Mouse (Mus musculus) limb, embryonic 13.5 days (tissue): ENCODE measurements at regions not wholly inside any gene's neighbourhood (a gene's known extent, or its start where the extent isn't known, plus 50 kb on each side); places are given as distances from the start of the nearest gene placed in this dataset.
A peak's percentile ranks its signal among the peaks of the same experiment; 100 is the strongest.

Experiments
- ATAC-seq: fragments of 200-750 bp; cut with Nextera tagmentation; 2 replicates; pipeline ENCODE4 v1.8.0; 2017; ENCODE audit warnings: low read depth, moderate number of reproducible peaks, moderate TSS enrichment; ENCODE audit not compliant: low FRiP score
- H3K27ac ChIP-seq: fragments of 300-500 bp; sonication (generic); 2 replicates; pipeline ENCODE4 v1.5.1; 2015; ENCODE audit warnings: inconsistent platforms, mild to moderate bottlenecking, moderate library complexity
- H3K27me3 ChIP-seq: fragments of 300-500 bp; sonication (generic); 2 replicates; pipeline ENCODE4 v1.6.1; 2015; ENCODE audit warnings: mild to moderate bottlenecking, inconsistent platforms
- H3K36me3 ChIP-seq: fragments of 300-500 bp; sonication (generic); 2 replicates; pipeline ENCODE4 v1.6.1; 2015; ENCODE audit warnings: inconsistent platforms, mild to moderate bottlenecking, moderate library complexity
- H3K4me1 ChIP-seq: fragments of 300-500 bp; sonication (generic); 2 replicates; pipeline ENCODE4 v1.6.1; 2015; ENCODE audit warnings: inconsistent platforms
- H3K4me2 ChIP-seq: fragments of 300-500 bp; sonication (generic); replicated peaks from 2 replicates; pipeline ENCODE4 v1.6.1; 2015; ENCODE audit warnings: inconsistent platforms, mild to moderate bottlenecking, moderate library complexity
- H3K4me3 ChIP-seq: fragments of 300-500 bp; sonication (generic); 2 replicates; pipeline ENCODE4 v1.5.1; 2015; ENCODE audit warnings: moderate library complexity, mild to moderate bottlenecking, inconsistent platforms
- H3K9ac ChIP-seq: fragments of 300-500 bp; sonication (generic); 2 replicates; pipeline ENCODE4 v1.6.1; 2015; ENCODE audit warnings: mild to moderate bottlenecking, inconsistent platforms
- H3K9me3 ChIP-seq: fragments of 300-500 bp; sonication (generic); 2 replicates; pipeline ENCODE4 v1.6.1; 2016; ENCODE audit warnings: inconsistent platforms
- WGBS: fragments of 180-500 bp; shearing (Covaris S2); methylation state at CpG from one replicate; pipeline ENCODE4 v1.1.7; 2015; 5-methylcytosine and 5-hydroxymethylcytosine counted together

- 30% methylated on average over 12 of the region's 12 CpGs for WGBS
- Histone ChIP-seq H3K4me2 (no peak overlapping the region), H3K36me3 (no peaks in the 10 kb centered on the region), H3K4me1 (peaks cover 29% of the 10 kb centered on the region), H3K27ac (peak overlapping the region; percentile 39; the same call in 1 of the 2 replicates), H3K4me3 (no peak overlapping the region), H3K9ac (no peak overlapping the region), H3K9me3 (no peaks in the 10 kb centered on the region), H3K27me3 (no peaks in the 10 kb centered on the region)
- peak; percentile 75 for ATAC-seq
These were observed 106.7 kb upstream of the Lrig1 start for GRCm38 (mm10) chr6:94806481-94807160.

- WGBS: 16% methylated on average over 6 of the region's 6 CpGs
- Histone ChIP-seq H3K4me1 (peaks cover 36% of the 10 kb centered on the region), H3K4me3 (no peak overlapping the region), H3K4me2 (0 out of 2 replicates have a peak overlapping the region, but pooled peaks have one; percentile 19), H3K27me3 (no peaks in the 10 kb centered on the region), H3K9ac (no peak overlapping the region), H3K27ac (no peak overlapping the region), H3K36me3 (no peaks in the 10 kb centered on the region), H3K9me3 (no peaks in the 10 kb centered on the region)
- ATAC-seq: peak; percentile 46; the same call in 1 of the 2 replicates
These were observed 105.7 kb upstream of the Lrig1 start for GRCm38 (mm10) chr6:94805685-94806084.

GRCm38 (mm10) chr6:94804284-94804815, 104.4 kb upstream of the Lrig1 start:
- no peaks in the 10 kb centered on the region for H3K27me3 ChIP-seq
- H3K9me3 ChIP-seq: no peaks in the 10 kb centered on the region
- H3K9ac ChIP-seq: no peak overlapping the region
- H3K4me2 ChIP-seq: no peak overlapping the region
- no peaks in the 10 kb centered on the region for H3K36me3 ChIP-seq
- 76% methylated on average over 10 of the region's 10 CpGs for WGBS
- H3K27ac ChIP-seq: no peak overlapping the region
- H3K4me1 ChIP-seq: peaks cover 41% of the 10 kb centered on the region
- ATAC-seq: no peak
- no peak overlapping the region for H3K4me3 ChIP-seq

GRCm38 (mm10) chr6:94801039-94801438, 101.1 kb upstream of the Lrig1 start:
- no peaks in the 10 kb centered on the region for H3K27me3 ChIP-seq
- H3K9me3 ChIP-seq: peaks cover 8% of the 10 kb centered on the region
- peak overlapping the region; percentile 10; the same call in 1 of the 2 replicates for H3K9ac ChIP-seq
- no peak overlapping the region for H3K4me3 ChIP-seq
- peaks cover 25% of the 10 kb centered on the region for H3K4me1 ChIP-seq
- WGBS: 32% methylated on average over 12 of the region's 12 CpGs
- peak overlapping the region; percentile 20 for H3K4me2 ChIP-seq
- no peak overlapping the region for H3K27ac ChIP-seq
- ATAC-seq: no peak
- H3K36me3 ChIP-seq: no peaks in the 10 kb centered on the region

- Histone ChIP-seq H3K27ac (no peak overlapping the region), H3K4me3 (no peak overlapping the region), H3K4me2 (no peak overlapping the region), H3K9me3 (peaks cover 10% of the 10 kb centered on the region), H3K4me1 (peaks cover 17% of the 10 kb centered on the region), H3K27me3 (no peaks in the 10 kb centered on the region), H3K36me3 (no peaks in the 10 kb centered on the region), H3K9ac (no peak overlapping the region)
- no peak for ATAC-seq
- WGBS: 81% methylated on average over 4 of the region's 4 CpGs
These were observed 98.7 kb upstream of the Lrig1 start for GRCm38 (mm10) chr6:94798545-94799211.

GRCm38 (mm10) chr6:94795442-94795841, 95.5 kb upstream of the Lrig1 start:
- no peak overlapping the region for H3K9ac ChIP-seq
- no peak overlapping the region for H3K27ac ChIP-seq
- no peak overlapping the region for H3K4me2 ChIP-seq
- WGBS: 78% methylated on average over 4 of the region's 4 CpGs
- no peaks in the 10 kb centered on the region for H3K27me3 ChIP-seq
- H3K9me3 ChIP-seq: peaks cover 10% of the 10 kb centered on the region
- no peak for ATAC-seq
- H3K4me3 ChIP-seq: no peak overlapping the region
- peaks cover 10% of the 10 kb centered on the region for H3K4me1 ChIP-seq
- no peaks in the 10 kb centered on the region for H3K36me3 ChIP-seq

- H3K4me2 ChIP-seq: no peak overlapping the region
- no peak overlapping the region for H3K4me3 ChIP-seq
- 90% methylated on average over 6 of the region's 6 CpGs for WGBS
- H3K4me1 ChIP-seq: peaks cover 9% of the 10 kb centered on the region
- no peaks in the 10 kb centered on the region for H3K36me3 ChIP-seq
- H3K9ac ChIP-seq: no peak overlapping the region
- no peaks in the 10 kb centered on the region for H3K27me3 ChIP-seq
- no peak for ATAC-seq
- no peak overlapping the region for H3K27ac ChIP-seq
- H3K9me3 ChIP-seq: peaks cover 10% of the 10 kb centered on the region
These were observed 93.6 kb upstream of the Lrig1 start for GRCm38 (mm10) chr6:94793555-94793954.

- no peak overlapping the region for H3K4me3 ChIP-seq
- H3K4me2 ChIP-seq: no peak overlapping the region
- no peaks in the 10 kb centered on the region for H3K36me3 ChIP-seq
- H3K27ac ChIP-seq: no peak overlapping the region
- no peak for ATAC-seq
- H3K4me1 ChIP-seq: peaks cover 9% of the 10 kb centered on the region
- 71% methylated on average over 4 of the region's 4 CpGs for WGBS
- no peaks in the 10 kb centered on the region for H3K27me3 ChIP-seq
- H3K9me3 ChIP-seq: peaks cover 10% of the 10 kb centered on the region
- no peak overlapping the region for H3K9ac ChIP-seq
These were observed 92.4 kb upstream of the Lrig1 start for GRCm38 (mm10) chr6:94792312-94792711.

- no peak overlapping the region for H3K9ac ChIP-seq
- H3K4me1 ChIP-seq: peaks cover 9% of the 10 kb centered on the region
- H3K4me3 ChIP-seq: no peak overlapping the region
- WGBS: 63% methylated on average over 5 of the region's 5 CpGs
- H3K4me2 ChIP-seq: no peak overlapping the region
- no peaks in the 10 kb centered on the region for H3K36me3 ChIP-seq
- H3K27me3 ChIP-seq: no peaks in the 10 kb centered on the region
- H3K9me3 ChIP-seq: no peaks in the 10 kb centered on the region
- no peak for ATAC-seq
- H3K27ac ChIP-seq: no peak overlapping the region
These were observed 89.4 kb upstream of the Lrig1 start for GRCm38 (mm10) chr6:94789308-94789763.

- ATAC-seq: no peak
- WGBS: 73% methylated on average over 1 of the region's 1 CpGs
- Histone ChIP-seq H3K9me3 (no peaks in the 10 kb centered on the region), H3K27ac (no peak overlapping the region), H3K4me2 (no peak overlapping the region), H3K27me3 (no peaks in the 10 kb centered on the region), H3K4me3 (no peak overlapping the region), H3K36me3 (no peaks in the 10 kb centered on the region), H3K4me1 (peaks cover 24% of the 10 kb centered on the region), H3K9ac (no peak overlapping the region)
These were observed 83.5 kb upstream of the Lrig1 start for GRCm38 (mm10) chr6:94783471-94783870.

- no peak overlapping the region for H3K4me2 ChIP-seq
- H3K4me3 ChIP-seq: no peak overlapping the region
- H3K27ac ChIP-seq: no peak overlapping the region
- H3K4me1 ChIP-seq: peaks cover 47% of the 10 kb centered on the region
- ATAC-seq: no peak
- H3K27me3 ChIP-seq: no peaks in the 10 kb centered on the region
- no peaks in the 10 kb centered on the region for H3K36me3 ChIP-seq
- no peaks in the 10 kb centered on the region for H3K9me3 ChIP-seq
- WGBS: 66% methylated on average over 4 of the region's 4 CpGs
- H3K9ac ChIP-seq: no peak overlapping the region
These were observed 80.7 kb upstream of the Lrig1 start for GRCm38 (mm10) chr6:94780621-94781020.

- WGBS: 38% methylated on average over 7 of the region's 7 CpGs
- Histone ChIP-seq H3K9me3 (no peaks in the 10 kb centered on the region), H3K27ac (no peak overlapping the region), H3K27me3 (no peaks in the 10 kb centered on the region), H3K4me2 (no peak overlapping the region), H3K9ac (no peak overlapping the region), H3K4me1 (peaks cover 47% of the 10 kb centered on the region), H3K4me3 (no peak overlapping the region), H3K36me3 (no peaks in the 10 kb centered on the region)
- no peak for ATAC-seq
These were observed 79.9 kb upstream of the Lrig1 start for GRCm38 (mm10) chr6:94779854-94780253.
